In genomic region chr12:79936698-79937097, GRCm38 (mm10) we compare ENCODE assay signal across 8 mouse cellular contexts.
A peak's percentile ranks its signal among the peaks of the same experiment; 100 is the strongest.
DNase-seq lines count a peak whose midpoint lies in the region; ATAC-seq and TF ChIP-seq lines count a peak whose summit lies in the region.
"Had no signal": no experiment of that assay in that cellular context is flagged by ENCODE, and none has a peak within 500 bp of the region (broad histone marks: within the 10 kb centered on the region; RNA-seq: fewer than 3 reads in every experiment).

No protein-coding gene starts in this region.

- H3K27me3 ChIP-seq in embryonic facial prominence, embryonic 15.5 days = no peaks in the 10 kb centered on the region
- no peaks in the 10 kb centered on the region for H3K27me3 ChIP-seq in hindbrain, embryonic 13.5 days
- H3K27me3 ChIP-seq in lung, postnatal 0 days (replicated peaks; ENCODE audit: insufficient read depth, low read length) = no peaks in the 10 kb centered on the region
- H3K27me3 ChIP-seq: liver, embryonic 15.5 days had no signal

- H3K4me3 ChIP-seq in embryonic facial prominence, embryonic 15.5 days (replicated peaks) = no peak overlapping the region
- H3K4me3 ChIP-seq in hindbrain, embryonic 13.5 days = no peak overlapping the region
- H3K4me3 ChIP-seq in lung, postnatal 0 days (ENCODE audit: low read depth, low read length) = no peak overlapping the region
- H3K4me3 ChIP-seq: liver, embryonic 15.5 days had no signal

- TF ChIP-seq CTCF in lung, postnatal 0 days (IDR thresholded peaks at IDR 0.05) = no peak

- H3K4me1 ChIP-seq in embryonic facial prominence, embryonic 15.5 days = peaks cover 17% of the 10 kb centered on the region
- peaks cover 1% of the 10 kb centered on the region for H3K4me1 ChIP-seq in hindbrain, embryonic 13.5 days (replicated peaks)
- H3K4me1 ChIP-seq in lung, postnatal 0 days (ENCODE audit: insufficient read depth, low read depth, low read length) = peaks cover 20% of the 10 kb centered on the region

- no peaks in the 10 kb centered on the region for H3K36me3 ChIP-seq in embryonic facial prominence, embryonic 15.5 days
- no peaks in the 10 kb centered on the region for H3K36me3 ChIP-seq in hindbrain, embryonic 13.5 days
- no peaks in the 10 kb centered on the region for H3K36me3 ChIP-seq in lung, postnatal 0 days (ENCODE audit: insufficient read depth, low read length)
- H3K36me3 ChIP-seq: liver, embryonic 15.5 days had no signal

- no peaks in the 10 kb centered on the region for H3K9me3 ChIP-seq in embryonic facial prominence, embryonic 15.5 days (replicated peaks)
- H3K9me3 ChIP-seq in hindbrain, embryonic 13.5 days = no peaks in the 10 kb centered on the region
- H3K9me3 ChIP-seq in lung, postnatal 0 days (ENCODE audit: low read length) = no peaks in the 10 kb centered on the region
- H3K9me3 ChIP-seq: liver, embryonic 15.5 days had no signal

- WGBS in embryonic facial prominence, embryonic 15.5 days = 41% methylated on average over 5 of the region's 5 CpGs
- 60% methylated on average over 5 of the region's 5 CpGs for WGBS in hindbrain, embryonic 13.5 days
- 23% methylated on average over 5 of the region's 5 CpGs for WGBS in lung, postnatal 0 days

- H3K27ac ChIP-seq in embryonic facial prominence, embryonic 15.5 days (replicated peaks) = peak overlapping the region; percentile 65
- H3K27ac ChIP-seq in hindbrain, embryonic 13.5 days = peak overlapping the region; percentile 60; the same call in 1 of the 2 replicates
- peak overlapping the region; percentile 74 for H3K27ac ChIP-seq in lung, postnatal 0 days (ENCODE audit: low read length)
- H3K27ac ChIP-seq: liver, embryonic 15.5 days had no signal

- TF ChIP-seq EP300 in lung, postnatal 0 days (IDR thresholded peaks at IDR 0.05) = no peak

- ATAC-seq in embryonic facial prominence, embryonic 15.5 days (ENCODE audit: insufficient number of reproducible peaks, low FRiP score, low TSS enrichment, low read depth) = no peak
- ATAC-seq in hindbrain, embryonic 13.5 days (ENCODE audit: low FRiP score) = no peak
- peak; percentile 27 for ATAC-seq in lung, postnatal 0 days
- no peak for ATAC-seq in megakaryocyte-erythroid progenitor cell, adult 5-6 weeks (replicated peaks; ENCODE audit: low FRiP score, low TSS enrichment, poor library complexity, severe bottlenecking)

- DNase-seq in brain, adult 2 months (ENCODE audit: low read depth, low spot score) = peak; percentile 34
- DNase-seq in lung, postnatal 0 days (ENCODE audit: low spot score) = peak; percentile 68
- no peak for DNase-seq in cerebellum, adult 8-10 months
- no peak for DNase-seq in left cerebral cortex, adult 9 months (ENCODE audit: low spot score in 2 of 2)

- H3K9ac ChIP-seq in embryonic facial prominence, embryonic 15.5 days = no peak overlapping the region
- H3K9ac ChIP-seq in hindbrain, embryonic 13.5 days = no peak overlapping the region
- H3K9ac ChIP-seq in lung, postnatal 0 days (replicated peaks; ENCODE audit: low read depth) = no peak overlapping the region
- H3K9ac ChIP-seq: liver, embryonic 15.5 days had no signal

- no peak overlapping the region for H3K4me2 ChIP-seq in embryonic facial prominence, embryonic 15.5 days (replicated peaks)
- H3K4me2 ChIP-seq in hindbrain, embryonic 13.5 days = no peak overlapping the region
- no peak overlapping the region for H3K4me2 ChIP-seq in lung, postnatal 0 days (replicated peaks; ENCODE audit: low read depth, low read length)
- H3K4me2 ChIP-seq: liver, embryonic 15.5 days had no signal

Comparison
In these comparisons a context has a peak if more than half of its experiments do, and no peak if none do; other contexts are left out.
1. DNase-seq: peak in brain, adult 2 months (single experiment) and lung, postnatal 0 days (single experiment); none in cerebellum, adult 8-10 months (single experiment) and left cerebral cortex, adult 9 months (0 of 2).
2. Peak in every context shown above with its lines, with median percentiles within 50 percentile points of each other: H3K27ac ChIP-seq.